Mouse (Mus musculus): Measurements from ENCODE around the gene Sestd1.

DNA sequence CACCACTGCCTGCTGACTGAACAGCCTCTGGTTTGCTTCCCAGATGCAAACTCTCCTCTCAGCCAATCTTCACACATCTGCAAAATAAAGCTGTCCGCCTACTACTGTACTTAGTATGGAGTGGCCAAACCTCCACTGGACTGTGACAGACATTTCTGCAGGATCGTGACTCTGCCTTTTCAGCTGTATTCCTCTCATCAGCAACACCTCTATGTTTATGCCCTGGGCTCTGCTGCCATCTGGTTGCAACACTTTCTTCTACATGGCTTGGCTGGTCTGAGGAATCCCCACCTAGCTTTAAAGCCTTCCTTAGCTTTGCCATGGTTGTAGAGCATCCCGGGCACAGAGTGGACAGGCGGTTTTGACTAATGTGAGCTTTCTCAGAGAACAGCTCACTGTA is 20.3 kb downstream of the Sestd1 start:
- TF ChIP-seq CTCF (IDR thresholded peaks at IDR 0.05; ENCODE audit: insufficient read depth, low read length) (no peak), POLR2A (IDR thresholded peaks at IDR 0.05; ENCODE audit: borderline replicate concordance, extremely low read depth, low read depth, low read length) (no peak)

Data from lung, adult 2 months (tissue).